Mouse (Mus musculus): ENCODE measurements around the gene Anapc7. TPM values are rescaled to one million over a fixed set of nuclear protein-coding genes. Genes with fewer than 3 reads are reported as not detected.
A peak's percentile ranks its signal among the peaks of the same experiment; 100 is the strongest.
"Not testable (repeated sequence)": the region's sequence is repeated elsewhere in the genome, so short reads cannot be mapped to it uniquely, and the experiment has no call there.

Gene Anapc7
- polyA plus RNA-seq, 1 experiment: 38.0 TPM

- Histone ChIP-seq H3K27ac (ENCODE audit: insufficient read depth, low read length) (no peak overlapping the region), H3K4me1 (ENCODE audit: control insufficient read depth, insufficient read depth, low read length) (peaks cover 20% of the 10 kb centered on the region), H3K4me3 (replicated peaks; ENCODE audit: insufficient read depth, low read depth, low read length) (no peak overlapping the region), H3K27me3 (ENCODE audit: control insufficient read depth, insufficient read depth, low read length) (no peaks in the 10 kb centered on the region)
- no peak for DNase-seq
- TF ChIP-seq POLR2A (IDR thresholded peaks at IDR 0.05; ENCODE audit: borderline replicate concordance, insufficient read depth, low read length) (no peak), CTCF (IDR thresholded peaks at IDR 0.05; ENCODE audit: borderline replicate concordance, insufficient read depth, low read depth, low read length) (no peak)
- 74% methylated on average over 6 of the region's 6 CpGs for WGBS
These were observed 31.7 kb downstream of the Anapc7 start for GRCm38 (mm10) chr5:122453188-122453587.

- 38% methylated on average over 4 of the region's 4 CpGs for WGBS
- no peak for TF ChIP-seq CTCF (IDR thresholded peaks at IDR 0.05; ENCODE audit: borderline replicate concordance, insufficient read depth, low read depth, low read length)
- TF ChIP-seq POLR2A (IDR thresholded peaks at IDR 0.05; ENCODE audit: borderline replicate concordance, insufficient read depth, low read length): no peak
- Histone ChIP-seq H3K27ac (ENCODE audit: insufficient read depth, low read length) (peak overlapping the region; percentile 42; the same call in 1 of the 2 replicates), H3K27me3 (ENCODE audit: control insufficient read depth, insufficient read depth, low read length) (no peaks in the 10 kb centered on the region), H3K4me1 (ENCODE audit: control insufficient read depth, insufficient read depth, low read length) (peaks cover 32% of the 10 kb centered on the region), H3K4me3 (replicated peaks; ENCODE audit: insufficient read depth, low read depth, low read length) (no peak overlapping the region)
- DNase-seq: no peak
These were observed 32.9 kb downstream of the Anapc7 start for GRCm38 (mm10) chr5:122454442-122454841.

- DNase-seq: no peak
- Histone ChIP-seq H3K4me1 (ENCODE audit: control insufficient read depth, insufficient read depth, low read length) (peaks cover 34% of the 10 kb centered on the region), H3K4me3 (replicated peaks; ENCODE audit: insufficient read depth, low read depth, low read length) (no peak overlapping the region), H3K27ac (ENCODE audit: insufficient read depth, low read length) (peak overlapping the region; percentile 42; the same call in 1 of the 2 replicates), H3K27me3 (ENCODE audit: control insufficient read depth, insufficient read depth, low read length) (no peaks in the 10 kb centered on the region)
- 90% methylated on average over 3 of the region's 3 CpGs for WGBS
- TF ChIP-seq POLR2A (IDR thresholded peaks at IDR 0.05; ENCODE audit: borderline replicate concordance, insufficient read depth, low read length) (no peak), CTCF (IDR thresholded peaks at IDR 0.05; ENCODE audit: borderline replicate concordance, insufficient read depth, low read depth, low read length) (no peak)
These were observed 33.4 kb downstream of the Anapc7 start for GRCm38 (mm10) chr5:122454883-122455282.

- WGBS: 73% methylated on average over 3 of the region's 3 CpGs
- Histone ChIP-seq H3K27ac (ENCODE audit: insufficient read depth, low read length) (no peak overlapping the region), H3K27me3 (ENCODE audit: control insufficient read depth, insufficient read depth, low read length) (no peaks in the 10 kb centered on the region), H3K4me3 (replicated peaks; ENCODE audit: insufficient read depth, low read depth, low read length) (no peak overlapping the region), H3K4me1 (ENCODE audit: control insufficient read depth, insufficient read depth, low read length) (peaks cover 41% of the 10 kb centered on the region)
- TF ChIP-seq CTCF (IDR thresholded peaks at IDR 0.05; ENCODE audit: borderline replicate concordance, insufficient read depth, low read depth, low read length) (no peak), POLR2A (IDR thresholded peaks at IDR 0.05; ENCODE audit: borderline replicate concordance, insufficient read depth, low read length) (no peak)
- no peak for DNase-seq
These were observed 34.1 kb downstream of the Anapc7 start for GRCm38 (mm10) chr5:122455584-122455983.

DNA sequence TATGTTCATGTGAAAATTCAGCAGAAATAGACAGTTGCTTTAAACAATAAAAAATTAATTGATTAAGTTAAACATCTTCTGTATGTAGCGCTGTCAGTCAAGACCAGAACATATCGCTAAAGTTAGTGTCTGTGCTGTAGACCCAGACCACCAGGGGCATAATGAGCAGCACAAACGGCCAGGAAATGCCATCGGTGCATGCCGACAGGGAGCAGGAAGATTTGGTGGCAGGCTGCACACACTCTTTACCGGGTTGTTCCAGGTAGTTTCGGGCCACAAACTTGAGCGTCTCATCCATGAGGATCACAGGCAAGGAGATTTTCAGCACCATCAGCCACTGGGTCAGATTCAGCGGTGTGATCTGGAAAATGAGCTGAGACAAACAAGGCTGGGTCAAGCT, 35.6 kb downstream of the Anapc7 start:
- peaks cover 52% of the 10 kb centered on the region for H3K4me1 ChIP-seq (ENCODE audit: control insufficient read depth, insufficient read depth, low read length)
- H3K4me3 ChIP-seq (replicated peaks; ENCODE audit: insufficient read depth, low read depth, low read length); DNase-seq; H3K27ac ChIP-seq (ENCODE audit: insufficient read depth, low read length); H3K27me3 ChIP-seq (ENCODE audit: control insufficient read depth, insufficient read depth, low read length): not testable (repeated sequence)
- WGBS: 76% methylated on average over 9 of the region's 9 CpGs

DNA sequence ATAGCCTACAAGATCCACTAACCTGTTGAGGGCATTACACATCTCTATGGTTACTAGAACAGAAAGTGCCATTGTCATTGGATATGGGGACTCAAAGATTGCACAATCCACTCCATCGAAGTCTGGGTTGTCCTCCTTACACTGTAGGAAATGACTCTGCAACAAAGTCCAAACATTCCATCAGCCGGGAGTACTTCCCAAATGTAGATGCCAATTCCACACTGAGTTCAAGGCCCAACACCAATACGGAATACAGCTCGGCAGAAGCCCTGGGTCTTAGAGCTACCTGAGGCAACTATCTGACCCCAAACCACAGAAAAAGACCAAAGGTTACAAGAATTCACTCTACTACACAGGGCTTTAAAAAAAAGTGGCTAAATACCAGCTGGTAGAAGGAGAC, 36.6 kb downstream of the Anapc7 start:
- no peak for DNase-seq
- peaks cover 52% of the 10 kb centered on the region for H3K4me1 ChIP-seq (ENCODE audit: control insufficient read depth, insufficient read depth, low read length)
- H3K4me3 ChIP-seq (replicated peaks; ENCODE audit: insufficient read depth, low read depth, low read length): no peak overlapping the region
- TF ChIP-seq CTCF (IDR thresholded peaks at IDR 0.05; ENCODE audit: borderline replicate concordance, insufficient read depth, low read depth, low read length) (no peak), POLR2A (IDR thresholded peaks at IDR 0.05; ENCODE audit: borderline replicate concordance, insufficient read depth, low read length) (no peak)
- peak overlapping the region; percentile 72; the same call in 1 of the 2 replicates for H3K27ac ChIP-seq (ENCODE audit: insufficient read depth, low read length)
- WGBS: 85% methylated on average over 4 of the region's 4 CpGs
- H3K27me3 ChIP-seq (ENCODE audit: control insufficient read depth, insufficient read depth, low read length): no peaks in the 10 kb centered on the region

DNA sequence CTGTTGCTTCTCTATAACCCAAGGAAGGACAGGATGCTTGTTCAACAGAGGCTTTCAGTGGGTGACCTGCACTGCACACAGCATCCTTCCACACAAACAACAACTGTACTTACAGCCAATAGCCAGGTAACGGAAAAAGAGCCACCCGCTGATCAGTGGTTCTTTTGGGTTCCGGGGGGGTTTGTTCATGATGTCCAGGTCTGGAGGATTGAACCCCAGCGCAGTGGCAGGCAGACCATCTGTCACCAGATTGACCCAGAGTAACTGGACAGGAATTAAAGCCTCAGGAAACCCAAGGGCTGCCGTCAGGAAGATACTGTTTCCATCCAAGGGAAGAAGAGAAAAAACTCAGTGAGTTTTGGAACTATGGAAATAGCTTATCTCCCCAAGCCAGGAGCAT, 37.8 kb downstream of the Anapc7 start:
- DNase-seq: peak; percentile 68 to 77
- no peak overlapping the region for H3K4me3 ChIP-seq (replicated peaks; ENCODE audit: insufficient read depth, low read depth, low read length)
- WGBS: 21% methylated on average over 5 of the region's 5 CpGs
- TF ChIP-seq POLR2A (IDR thresholded peaks at IDR 0.05; ENCODE audit: borderline replicate concordance, insufficient read depth, low read length) (0 out of 2 replicates have a peak, but pooled peaks have one; percentile 1), CTCF (IDR thresholded peaks at IDR 0.05; ENCODE audit: borderline replicate concordance, insufficient read depth, low read depth, low read length) (no peak)
- peak overlapping the region; percentile 72 for H3K27ac ChIP-seq (ENCODE audit: insufficient read depth, low read length)
- H3K4me1 ChIP-seq (ENCODE audit: control insufficient read depth, insufficient read depth, low read length): peaks cover 49% of the 10 kb centered on the region
- no peaks in the 10 kb centered on the region for H3K27me3 ChIP-seq (ENCODE audit: control insufficient read depth, insufficient read depth, low read length)

DNA sequence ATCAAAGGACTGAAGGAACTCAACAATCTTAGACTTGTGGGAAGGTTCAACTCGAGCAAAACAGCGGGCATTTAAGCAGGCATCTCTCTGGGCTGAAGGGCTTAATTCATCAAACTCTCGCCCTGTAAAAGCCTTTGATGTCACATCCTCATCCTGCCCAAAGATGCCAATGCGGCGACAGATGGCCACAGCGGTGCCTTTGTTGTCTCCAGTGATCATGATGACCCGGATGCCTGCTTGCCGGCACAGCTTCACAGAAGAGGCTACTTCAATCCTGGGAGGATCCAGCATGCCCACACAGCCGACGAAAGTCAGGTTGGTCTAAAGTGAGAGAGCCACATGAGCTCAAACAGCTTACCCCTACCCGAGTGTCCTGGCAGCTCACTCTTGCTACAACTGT, 39.2 kb downstream of the Anapc7 start:
- WGBS: 10% methylated on average over 11 of the region's 11 CpGs
- Histone ChIP-seq H3K27ac (ENCODE audit: insufficient read depth, low read length) (peak overlapping the region; percentile 56), H3K4me3 (replicated peaks; ENCODE audit: insufficient read depth, low read depth, low read length) (no peak overlapping the region), H3K4me1 (ENCODE audit: control insufficient read depth, insufficient read depth, low read length) (peaks cover 37% of the 10 kb centered on the region), H3K27me3 (ENCODE audit: control insufficient read depth, insufficient read depth, low read length) (no peaks in the 10 kb centered on the region)
- DNase-seq: peak; percentile 79 to 86
- no peak for TF ChIP-seq POLR2A (IDR thresholded peaks at IDR 0.05; ENCODE audit: borderline replicate concordance, insufficient read depth, low read length)
- TF ChIP-seq CTCF (IDR thresholded peaks at IDR 0.05; ENCODE audit: borderline replicate concordance, insufficient read depth, low read depth, low read length): no peak

Measured in cerebellum, adult 2 months (tissue).